Mouse (Mus musculus): ENCODE results near the gene Htr2a. TPM values are rescaled to one million over a fixed set of nuclear protein-coding genes. Genes with fewer than 3 reads are reported as not detected.

The Htr2a gene
- total RNA-seq, 2 experiments from 2014 or later: 8.4 to 9.2 TPM

DNA sequence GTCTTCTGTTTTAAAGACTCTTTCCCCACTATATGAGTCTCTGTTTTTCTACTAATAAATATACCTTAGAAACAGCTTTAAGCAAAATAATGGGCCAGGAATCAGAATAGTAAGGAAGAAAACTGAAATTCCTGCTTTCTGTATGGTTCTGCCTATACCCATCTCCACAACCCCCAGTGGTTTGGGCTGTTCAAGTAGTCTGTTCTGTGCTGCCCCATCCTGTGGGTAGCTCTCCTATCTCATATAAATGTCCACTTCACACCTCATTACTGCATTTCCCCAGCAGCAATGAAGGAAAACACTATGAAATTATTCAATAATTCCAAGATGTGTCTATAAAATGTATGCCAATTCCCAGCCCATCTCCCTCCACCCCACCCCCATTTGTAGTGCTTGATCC lies 56.8 kb downstream of the Htr2a start:
- DNase-seq: no peak

DNA sequence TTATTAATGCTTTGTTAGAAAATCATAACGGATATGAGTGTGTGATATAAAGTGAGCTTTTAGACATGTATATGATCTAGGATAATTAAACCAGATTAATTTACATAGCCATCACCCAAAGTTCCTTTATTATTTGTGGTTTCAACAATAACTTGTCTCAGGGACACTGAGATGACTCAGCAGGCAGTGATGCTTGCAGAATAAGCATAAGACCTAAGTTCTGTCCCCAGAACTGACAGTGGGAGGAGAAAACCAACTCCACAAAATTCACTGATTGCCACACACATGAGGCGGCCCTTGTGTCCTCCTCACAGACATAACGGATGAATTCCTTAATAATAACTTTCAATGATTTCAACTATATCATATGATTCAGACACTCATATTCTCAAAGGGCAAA lies 58.6 kb downstream of the Htr2a start:
- no peak for DNase-seq

DNA sequence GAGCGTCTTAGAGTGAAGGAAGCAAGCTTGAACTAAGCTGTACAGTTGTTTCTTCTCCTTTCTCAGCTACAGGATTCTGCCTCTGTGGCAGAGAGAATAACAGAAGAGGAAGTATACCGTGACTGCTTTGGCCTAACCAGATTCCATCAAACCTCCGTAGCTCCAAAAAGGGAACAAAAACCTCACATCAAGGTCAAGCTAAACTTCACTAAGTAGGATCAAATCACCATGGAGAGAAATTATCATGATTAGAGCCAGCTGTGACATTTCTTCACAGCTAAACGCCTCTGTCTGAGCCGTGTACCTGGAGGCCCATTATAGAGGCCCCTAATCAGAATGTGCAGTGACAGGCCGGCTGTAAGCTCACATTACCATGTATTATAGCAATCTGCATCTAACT lies 63.3 kb downstream of the Htr2a start:
- DNase-seq: no peak

DNA sequence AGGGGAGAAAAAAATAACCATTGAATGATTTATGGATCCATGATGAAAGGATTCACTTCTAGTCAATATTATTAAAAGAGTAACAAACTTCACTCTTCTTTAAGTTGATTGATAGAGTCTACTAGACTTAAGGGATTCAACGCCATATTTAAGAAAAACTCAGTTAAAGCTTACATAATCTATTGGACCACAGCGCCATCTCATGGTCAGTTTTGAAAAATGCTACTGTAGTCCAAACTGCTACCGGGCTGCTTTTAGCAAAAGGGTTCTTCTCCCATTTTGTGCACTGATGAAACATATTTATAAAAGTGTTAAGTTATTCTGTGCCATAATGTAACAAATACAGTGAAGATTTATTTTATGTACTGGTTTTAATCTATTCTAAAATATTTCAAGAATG lies 68.4 kb downstream of the Htr2a start:
- DNase-seq: peak in 1 of 2 experiments; percentile 10

DNA sequence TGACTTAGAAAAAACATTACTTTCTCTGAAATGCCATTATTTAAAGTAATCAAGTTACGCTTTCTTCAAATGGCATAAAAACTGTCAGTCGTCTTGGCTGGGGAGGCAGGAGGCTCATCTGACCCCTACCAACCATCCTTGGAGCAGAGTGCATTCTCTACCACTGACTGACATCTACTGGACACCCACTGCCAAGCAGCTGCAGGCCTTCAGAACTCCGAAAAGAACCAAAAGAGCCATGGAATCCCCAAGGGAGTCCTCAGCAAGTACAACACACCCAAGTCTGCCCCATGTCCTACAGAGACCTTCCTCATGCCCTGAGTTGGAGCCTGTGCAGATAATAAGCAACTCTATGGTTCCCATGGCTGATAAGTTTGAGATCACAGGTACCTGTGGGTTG lies 82.9 kb downstream of the Htr2a start:
- no peak for DNase-seq

DNA sequence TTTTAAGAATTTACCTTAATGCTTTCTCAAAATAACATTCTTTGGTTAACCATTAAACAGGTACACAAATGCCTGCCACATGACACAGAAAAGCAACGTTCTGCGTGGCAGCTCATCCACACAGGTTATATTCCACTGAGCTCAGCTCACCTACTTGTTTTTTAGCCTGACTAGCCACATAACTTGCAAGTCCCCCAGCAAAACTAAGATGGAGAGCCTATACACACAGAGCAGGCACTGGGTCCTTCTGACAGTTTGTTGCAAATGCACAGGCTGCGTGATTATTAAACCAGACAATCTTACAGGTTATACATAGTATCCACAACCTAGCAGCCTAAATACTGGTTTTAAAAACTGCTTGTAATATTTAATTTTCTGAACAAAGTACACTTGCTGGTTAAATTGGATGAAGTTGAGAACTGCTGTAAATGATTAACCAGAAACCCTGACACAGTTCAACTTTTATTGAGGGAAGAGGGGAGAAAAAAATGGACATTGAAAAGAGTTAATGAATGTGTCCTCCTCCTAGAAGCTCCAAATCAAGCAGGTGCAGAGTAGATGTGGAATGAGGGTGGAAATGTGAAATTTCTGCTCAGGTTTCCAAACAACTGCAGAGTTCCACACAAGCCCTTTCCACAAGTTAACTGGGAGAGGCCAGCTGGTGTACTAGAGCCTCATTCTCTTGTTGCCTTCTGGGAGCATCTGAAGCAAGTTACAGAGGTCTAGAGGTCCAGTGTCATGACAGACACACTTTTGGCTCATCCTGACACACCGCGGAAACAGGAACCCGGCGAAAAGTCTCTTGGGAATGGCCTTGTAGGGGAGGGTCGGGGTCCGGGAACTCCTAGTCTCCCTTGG lies 90.8 kb downstream of the Htr2a start:
- no peak for DNase-seq

DNA sequence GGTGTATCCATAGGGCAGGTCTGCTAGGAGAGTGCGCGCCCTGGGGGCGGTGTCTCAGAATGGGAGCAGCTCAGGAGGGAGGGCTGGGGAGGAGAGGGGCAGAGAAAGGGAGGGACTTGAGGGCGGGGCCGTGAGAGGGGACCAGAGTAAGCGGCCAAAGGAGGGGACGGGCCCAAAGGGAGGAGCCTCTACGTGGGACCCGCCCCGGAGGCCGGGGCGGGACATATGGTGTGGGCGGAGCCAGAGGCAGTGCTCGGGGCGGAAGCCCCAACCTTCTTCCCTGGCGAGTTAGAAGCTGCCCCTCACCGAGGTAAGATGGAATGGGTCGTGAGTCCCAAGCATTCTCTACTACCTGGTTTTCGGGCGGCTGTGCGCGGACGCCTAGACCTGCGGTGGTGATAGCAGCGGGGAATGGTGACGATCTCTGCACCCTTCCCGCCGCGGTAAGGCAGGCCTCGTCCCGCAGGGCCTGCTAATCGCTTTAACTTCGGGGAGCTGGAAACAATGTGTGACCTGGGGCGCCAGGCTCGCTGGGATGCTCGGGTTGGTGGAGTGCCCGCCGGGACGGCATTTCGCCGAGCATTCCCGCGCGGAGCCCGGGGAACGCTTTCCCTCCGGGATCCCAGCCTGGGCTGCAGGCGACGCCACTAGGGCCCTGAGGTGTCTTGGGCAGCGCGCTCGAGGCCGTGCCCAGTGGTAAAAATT lies 91.6 kb downstream of the Htr2a start, which contains the start of gene Esd:
Gene Esd (plus strand): TSS at position 219 of the 705 bp plus-strand sequence.
- DNase-seq: peak; percentile 85 to 88

DNA sequence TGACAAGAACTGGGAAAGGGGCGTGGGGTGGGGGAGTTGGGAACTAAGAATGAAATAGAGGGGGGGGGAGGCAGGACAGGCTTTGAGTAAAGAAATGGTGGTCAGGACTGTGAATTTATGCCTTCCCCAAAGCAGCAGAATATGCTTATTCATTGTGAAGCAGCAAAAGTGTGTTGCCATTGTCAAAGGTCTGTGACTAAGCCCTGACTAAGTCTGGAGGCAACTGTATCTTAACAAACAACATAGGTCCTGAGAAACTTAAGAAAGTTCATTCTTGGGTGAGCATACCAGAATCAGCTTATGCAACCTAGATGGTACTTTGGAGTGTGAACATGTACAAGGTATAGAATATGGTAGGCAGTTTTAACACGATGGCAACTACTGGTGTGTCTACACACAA lies 92.8 kb downstream of the Htr2a start:
- DNase-seq: no peak

DNA sequence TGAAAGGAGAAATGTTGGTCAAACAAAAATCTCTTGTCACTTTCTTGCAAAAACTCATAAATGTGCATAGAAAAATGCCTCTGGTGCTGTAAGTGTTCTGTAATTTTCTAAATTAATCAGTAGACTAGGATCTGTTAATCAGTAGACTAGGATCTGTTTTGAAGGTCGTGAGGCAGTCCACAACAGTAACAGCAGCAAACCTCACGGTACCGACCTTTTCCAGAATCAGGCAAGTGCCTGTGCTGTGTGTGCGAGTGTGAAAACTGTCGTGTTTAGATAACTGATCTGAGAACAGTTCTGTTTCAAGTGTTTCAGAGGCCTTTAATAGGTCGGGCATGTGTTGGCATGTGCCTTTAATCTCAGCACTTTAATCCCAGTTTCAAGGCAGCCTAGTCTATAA lies 94.8 kb downstream of the Htr2a start:
- no peak for DNase-seq

DNA sequence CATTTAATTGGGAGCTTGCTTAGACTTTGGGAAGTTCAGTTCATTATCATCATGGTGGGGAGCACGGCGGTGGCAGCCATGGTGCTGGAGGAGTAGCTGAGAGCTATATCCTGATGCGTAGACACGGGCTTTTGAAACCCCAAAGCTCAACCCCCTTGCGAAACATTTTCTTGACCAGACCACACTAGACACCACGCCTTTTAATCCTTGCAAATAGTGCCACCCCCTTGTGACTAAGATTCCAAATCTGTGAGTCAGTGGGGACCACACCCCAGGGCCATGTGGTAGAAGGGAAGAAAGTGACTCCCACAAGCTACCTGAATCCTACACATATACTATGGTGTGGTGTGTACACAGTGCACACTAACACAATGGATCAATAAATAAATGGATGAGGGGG lies 96.2 kb downstream of the Htr2a start:
- DNase-seq: no peak

Other genes starting within 250 kb of the Htr2a start
- gene Esd, start 91.5 kb downstream of the Htr2a start, total RNA-seq (2021): 10 to 100 TPM; 96.6 to 97.5 TPM

Measured in layer of hippocampus, postnatal 36 days (tissue).